Mouse (Mus musculus) midbrain, embryonic 13.5 days (tissue): ENCODE measurements around the gene Vmn1r231. TPM values are rescaled to one million over a fixed set of nuclear protein-coding genes. Genes with fewer than 3 reads are reported as not detected.
A peak's percentile ranks its signal among the peaks of the same experiment; 100 is the strongest.

Experiments
- ATAC-seq: fragments of 200-750 bp; cut with Nextera tagmentation; 2 replicates; pipeline ENCODE4 v1.8.0; 2017; ENCODE audit warnings: mild to moderate bottlenecking, moderate TSS enrichment, moderate library complexity
- H3K27ac ChIP-seq: fragments of 300-500 bp; sonication (generic); 2 replicates; pipeline ENCODE4 v1.5.1; 2015; ENCODE audit warnings: inconsistent platforms, mild to moderate bottlenecking, moderate library complexity
- H3K27me3 ChIP-seq: fragments of 300-500 bp; sonication (generic); 2 replicates; pipeline ENCODE4 v1.6.1; 2015; ENCODE audit warnings: mild to moderate bottlenecking, inconsistent platforms
- H3K36me3 ChIP-seq: fragments of 300-500 bp; sonication (generic); 2 replicates; pipeline ENCODE4 v1.6.1; 2015; ENCODE audit warnings: mild to moderate bottlenecking, inconsistent platforms
- H3K4me1 ChIP-seq: fragments of 300-500 bp; sonication (generic); replicated peaks from 2 replicates; pipeline ENCODE4 v1.6.1; 2015; ENCODE audit warnings: inconsistent platforms
- H3K4me2 ChIP-seq: fragments of 300-500 bp; sonication (generic); replicated peaks from 2 replicates; pipeline ENCODE4 v1.6.1; 2015; ENCODE audit warnings: moderate library complexity, mild to moderate bottlenecking, inconsistent platforms
- H3K4me3 ChIP-seq: fragments of 300-500 bp; sonication (generic); replicated peaks from 2 replicates; pipeline ENCODE4 v1.5.1; 2015; ENCODE audit warnings: mild to moderate bottlenecking, inconsistent platforms
- H3K9ac ChIP-seq: fragments of 300-500 bp; sonication (generic); replicated peaks from 2 replicates; pipeline ENCODE4 v1.6.1; 2015; ENCODE audit warnings: mild to moderate bottlenecking, inconsistent platforms
- H3K9me3 ChIP-seq: fragments of 300-500 bp; sonication (generic); 2 replicates; pipeline ENCODE4 v1.6.1; 2016; ENCODE audit warnings: mild to moderate bottlenecking, inconsistent platforms
- WGBS: fragments of 180-500 bp; shearing (Covaris S2); methylation state at CpG from one replicate; pipeline ENCODE4 v1.1.7; 2015; 5-methylcytosine and 5-hydroxymethylcytosine counted together
- polyA plus RNA-seq: library from polyadenylated mRNA; unstranded; fragments of >200 nt; fragmentation: Nextera tagmentation; extraction: Ambion mirVana; gene quantifications from 2 replicates; pipeline ENCODE4 v1.2.1, GENCODE M21; 2015

Gene Vmn1r231
- not detected in 2 replicates for polyA plus RNA-seq

GRCm38 (mm10) chr17:20904991-20905390, at the start of gene Vmn1r231:
TSS of gene Vmn1r231 (minus strand) at chr17:20905091.
- H3K27me3 ChIP-seq: no peaks in the 10 kb centered on the region
- ATAC-seq: no peak
- 69% methylated on average over 2 of the region's 2 CpGs for WGBS

GRCm38 (mm10) chr17:20946636-20947035, 41.7 kb upstream of the Vmn1r231 start:
- H3K4me2 ChIP-seq: peak overlapping the region; percentile 81
- peaks cover 45% of the 10 kb centered on the region for H3K4me1 ChIP-seq
- H3K4me3 ChIP-seq: peak overlapping the region; percentile 79
- no peaks in the 10 kb centered on the region for H3K9me3 ChIP-seq
- no peaks in the 10 kb centered on the region for H3K27me3 ChIP-seq
- peak overlapping the region; percentile 91 for H3K9ac ChIP-seq
- H3K27ac ChIP-seq: peak overlapping the region; percentile 98; the same call in 1 of the 2 replicates
- ATAC-seq: no peak
- H3K36me3 ChIP-seq: peaks cover 4% of the 10 kb centered on the region

More at GRCm38 (mm10) chr17:20904991-20905390, at the start of gene Vmn1r231:
- H3K4me1 ChIP-seq: no peaks in the 10 kb centered on the region
- no peak within 1 kb of the TSS for H3K4me3 ChIP-seq
- H3K9me3 ChIP-seq: 0 out of 2 replicates have a peak, but pooled peaks cover 3% of the 10 kb centered on the region
- no peak within 1 kb of the TSS for H3K4me2 ChIP-seq
- H3K27ac ChIP-seq: no peak within 1 kb of the TSS
- no peak within 1 kb of the TSS for H3K9ac ChIP-seq
- H3K36me3 ChIP-seq: no peaks in the 10 kb centered on the region

GRCm38 (mm10) chr17:20946026-20946565, 41.2 kb upstream of the Vmn1r231 start:
- Histone ChIP-seq H3K36me3 (peaks cover under 1% of the 10 kb centered on the region; the same call in 1 of the 2 replicates), H3K9ac (peak overlapping the region; percentile 91), H3K9me3 (no peaks in the 10 kb centered on the region), H3K4me1 (peaks cover 45% of the 10 kb centered on the region), H3K4me2 (peak overlapping the region; percentile 81), H3K27me3 (no peaks in the 10 kb centered on the region), H3K4me3 (peak overlapping the region; percentile 79), H3K27ac (peak overlapping the region; percentile 98)
- under 1% methylated on average over 13 of the region's 13 CpGs for WGBS
- no peak for ATAC-seq

GRCm38 (mm10) chr17:20944985-20945891, 40.3 kb upstream of the Vmn1r231 start, which contains the start of gene Ppp2r1a:
TSS of gene Ppp2r1a (plus strand) at chr17:20945311.
- H3K27ac ChIP-seq: peak within 1 kb of the TSS; percentile 98
- H3K4me3 ChIP-seq: peak within 1 kb of the TSS; percentile 79
- H3K9ac ChIP-seq: peak within 1 kb of the TSS; percentile 91
- under 1% methylated on average over 69 of the region's 69 CpGs for WGBS
- no peaks in the 10 kb centered on the region for H3K9me3 ChIP-seq
- H3K36me3 ChIP-seq: no peaks in the 10 kb centered on the region
- peak; percentile 99 for ATAC-seq
- peaks cover 44% of the 10 kb centered on the region for H3K4me1 ChIP-seq
- no peaks in the 10 kb centered on the region for H3K27me3 ChIP-seq
- H3K4me2 ChIP-seq: peak within 1 kb of the TSS; percentile 81

GRCm38 (mm10) chr17:20944226-20944625, 39.3 kb upstream of the Vmn1r231 start:
- H3K4me3 ChIP-seq: peak overlapping the region; percentile 79
- peaks cover 34% of the 10 kb centered on the region for H3K4me1 ChIP-seq
- peak overlapping the region; percentile 68 for H3K9ac ChIP-seq
- H3K4me2 ChIP-seq: peak overlapping the region; percentile 63
- no peaks in the 10 kb centered on the region for H3K36me3 ChIP-seq
- no peak for ATAC-seq
- H3K9me3 ChIP-seq: no peaks in the 10 kb centered on the region
- H3K27me3 ChIP-seq: no peaks in the 10 kb centered on the region
- H3K27ac ChIP-seq: peak overlapping the region; percentile 87
- 51% methylated on average over 3 of the region's 3 CpGs for WGBS

GRCm38 (mm10) chr17:20919614-20920013, 14.7 kb upstream of the Vmn1r231 start, which contains the start of gene Vmn1r232:
TSS of gene Vmn1r232 (minus strand) at chr17:20919714.
- no peaks in the 10 kb centered on the region; the same call in 1 of the 2 replicates for H3K9me3 ChIP-seq
- no peak within 1 kb of the TSS for H3K4me3 ChIP-seq
- no peak within 1 kb of the TSS for H3K9ac ChIP-seq
- no peak for ATAC-seq
- H3K27me3 ChIP-seq: no peaks in the 10 kb centered on the region
- H3K4me2 ChIP-seq: no peak within 1 kb of the TSS
- no peaks in the 10 kb centered on the region for H3K4me1 ChIP-seq
- H3K27ac ChIP-seq: no peak within 1 kb of the TSS
- 57% methylated on average over 1 of the region's 1 CpGs for WGBS
- H3K36me3 ChIP-seq: no peaks in the 10 kb centered on the region

GRCm38 (mm10) chr17:20840144-20840543, 64.7 kb downstream of the Vmn1r231 start, which contains the start of gene Vmn1r230:
TSS of gene Vmn1r230 (plus strand) at chr17:20840444.
- Histone ChIP-seq H3K9me3 (no peaks in the 10 kb centered on the region; the same call in 1 of the 2 replicates), H3K4me1 (no peaks in the 10 kb centered on the region), H3K36me3 (no peaks in the 10 kb centered on the region), H3K27me3 (no peaks in the 10 kb centered on the region), H3K9ac (no peak within 1 kb of the TSS), H3K4me3 (no peak within 1 kb of the TSS), H3K4me2 (no peak within 1 kb of the TSS), H3K27ac (no peak within 1 kb of the TSS)
- 5% methylated on average over 1 of the region's 1 CpGs for WGBS
- ATAC-seq: no peak

Other genes with a start within 250 kb of the Vmn1r231 start
- gene Vmn1r226, start 222.2 kb downstream of the Vmn1r231 start, polyA plus RNA-seq: not detected in 2 replicates
- not detected in 2 replicates for gene Vmn1r227, start 175.2 kb downstream of the Vmn1r231 start, polyA plus RNA-seq
- not detected in 2 replicates for gene Vmn1r228, start 118.9 kb downstream of the Vmn1r231 start, polyA plus RNA-seq
- 0.03 TPM in 1 of 2 replicates, not detected in the other for gene Vmn1r229, start 93.5 kb downstream of the Vmn1r231 start, polyA plus RNA-seq
- gene Vmn1r230, start 64.6 kb downstream of the Vmn1r231 start, polyA plus RNA-seq: not detected in 2 replicates
- not detected in 2 replicates for gene Vmn1r232, start 14.6 kb upstream of the Vmn1r231 start, polyA plus RNA-seq
- 636 and 655 TPM in 2 replicates for gene Ppp2r1a, start 40.2 kb upstream of the Vmn1r231 start, polyA plus RNA-seq
- not detected in 2 replicates for gene Vmn1r233, start 91.4 kb upstream of the Vmn1r231 start, polyA plus RNA-seq
- gene Zfp160, start 103.8 kb upstream of the Vmn1r231 start, polyA plus RNA-seq: 19.4 and 21.2 TPM in 2 replicates